Comparison of ENCODE assay signal across 8 mouse cellular contexts in the genomic region with DNA sequence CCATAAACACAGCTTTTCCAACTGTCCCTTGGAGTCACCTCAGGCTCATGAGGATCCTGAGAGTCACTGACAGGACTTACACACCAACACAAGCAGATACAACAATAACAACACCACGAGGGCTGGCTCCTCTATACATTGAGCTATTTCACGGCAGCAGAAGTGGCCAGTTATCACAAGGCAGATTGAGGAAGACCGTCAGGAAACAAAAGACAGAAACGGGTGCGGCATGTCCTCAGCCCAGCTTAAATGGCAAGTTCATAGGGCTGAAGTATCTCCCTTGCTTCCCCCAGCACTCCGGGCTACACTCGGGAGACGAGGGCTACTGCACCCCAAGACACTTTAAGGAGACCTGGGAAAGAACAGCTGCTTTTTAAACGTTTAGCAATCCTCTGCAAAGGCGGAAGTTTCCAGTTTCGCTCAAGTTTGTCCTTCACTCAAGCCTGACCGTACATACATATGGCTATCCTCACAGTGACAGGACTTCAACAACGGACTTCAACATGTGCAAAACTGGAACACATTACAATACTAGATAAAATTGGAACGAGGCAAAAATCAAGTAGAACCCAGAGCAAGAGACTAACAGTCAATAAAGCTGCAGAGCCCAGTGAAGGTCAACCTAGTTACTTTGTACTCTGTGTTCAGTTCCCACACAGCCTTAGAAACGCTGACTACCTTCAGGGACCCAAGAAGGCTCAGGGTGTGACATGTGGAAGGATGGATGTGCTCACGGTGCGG. TPM values are rescaled to one million over a fixed set of nuclear protein-coding genes. Genes with fewer than 3 reads are reported as not detected.
DNase-seq lines count a peak whose midpoint lies in the region; ATAC-seq and TF ChIP-seq lines count a peak whose summit lies in the region.

No protein-coding gene starts in this region.

- H3K27ac ChIP-seq in kidney, embryonic 15.5 days = peak overlapping the region; percentile 71
- H3K27ac ChIP-seq in forebrain, embryonic 10.5 days = 0 out of 2 replicates have a peak overlapping the region, but pooled peaks have one; percentile 9
- no peak overlapping the region for H3K27ac ChIP-seq in intestine, postnatal 0 days (ENCODE audit: low read depth, low read length)

- H3K27me3 ChIP-seq in kidney, embryonic 15.5 days = no peaks in the 10 kb centered on the region
- H3K27me3 ChIP-seq in forebrain, embryonic 10.5 days (ENCODE audit: poor library complexity, severe bottlenecking) = no peaks in the 10 kb centered on the region
- H3K27me3 ChIP-seq in intestine, postnatal 0 days (replicated peaks; ENCODE audit: control insufficient read depth, insufficient read depth, low read length) = no peaks in the 10 kb centered on the region

- no peaks in the 10 kb centered on the region for H3K9me3 ChIP-seq in kidney, embryonic 15.5 days (replicated peaks)
- H3K9me3 ChIP-seq in forebrain, embryonic 10.5 days = no peaks in the 10 kb centered on the region
- no peaks in the 10 kb centered on the region for H3K9me3 ChIP-seq in intestine, postnatal 0 days (ENCODE audit: control insufficient read depth)

- TF ChIP-seq CTCF in intestine, postnatal 0 days (IDR thresholded peaks at IDR 0.05; ENCODE audit: low read depth) = no peak

- WGBS in kidney, embryonic 15.5 days = 34% methylated on average over 17 of the region's 17 CpGs
- WGBS in forebrain, embryonic 10.5 days = 82% methylated on average over 17 of the region's 17 CpGs
- WGBS in intestine, postnatal 0 days = 54% methylated on average over 17 of the region's 17 CpGs

- peak overlapping the region; percentile 36 for H3K9ac ChIP-seq in kidney, embryonic 15.5 days
- H3K9ac ChIP-seq in intestine, postnatal 0 days (ENCODE audit: low read depth, low read length) = 0 out of 2 replicates have a peak overlapping the region, but pooled peaks have one; percentile 7

- DNase-seq in kidney, postnatal 36 days = no peak
- DNase-seq in forebrain, embryonic 10.5 days (ENCODE audit: extremely low spot score, low spot score) = no peak
- DNase-seq in naive thymus-derived CD4-positive, alpha-beta T cell, adult 2 months (ENCODE audit: low read depth) = peak; percentile 47
- DNase-seq in left cerebral cortex, postnatal 25 days (ENCODE audit: low spot score in 2 of 2) = no peak
- no peak for DNase-seq in thymus, postnatal 14 days
- no peak for DNase-seq in layer of hippocampus, adult 9-11 months

- peaks cover 49% of the 10 kb centered on the region for H3K4me1 ChIP-seq in kidney, embryonic 15.5 days
- peaks cover 54% of the 10 kb centered on the region for H3K4me1 ChIP-seq in forebrain, embryonic 10.5 days
- H3K4me1 ChIP-seq in intestine, postnatal 0 days (replicated peaks; ENCODE audit: control insufficient read depth, insufficient read depth, low read length) = peaks cover 9% of the 10 kb centered on the region; the same call in 1 of the 2 replicates

- peak overlapping the region; percentile 98 for H3K4me3 ChIP-seq in kidney, embryonic 15.5 days (replicated peaks)
- H3K4me3 ChIP-seq in forebrain, embryonic 10.5 days = peak overlapping the region; percentile 95; the same call in 1 of the 2 replicates
- peak overlapping the region; percentile 16 for H3K4me3 ChIP-seq in intestine, postnatal 0 days (ENCODE audit: low read depth, low read length)

- H3K4me2 ChIP-seq in kidney, embryonic 15.5 days = peak overlapping the region; percentile 81
- peak overlapping the region; percentile 97 for H3K4me2 ChIP-seq in intestine, postnatal 0 days (replicated peaks; ENCODE audit: low read depth)

- intact Hi-C loops in left cerebral cortex, postnatal 25 days (cut with DNase I) = loop anchor here (5.0 to 10.0 kb wide), 2 partner anchors 76 to 351 kb away; no protein-coding TSS in a partner anchor

- peaks cover 31% of the 10 kb centered on the region for H3K36me3 ChIP-seq in kidney, embryonic 15.5 days
- H3K36me3 ChIP-seq in forebrain, embryonic 10.5 days (replicated peaks) = peaks cover 47% of the 10 kb centered on the region
- H3K36me3 ChIP-seq in intestine, postnatal 0 days (ENCODE audit: control insufficient read depth, insufficient read depth) = peaks cover 26% of the 10 kb centered on the region

- ATAC-seq in kidney, embryonic 15.5 days (replicated peaks; ENCODE audit: low FRiP score) = no peak
- no peak for ATAC-seq in intestine, postnatal 0 days

RNA-seq across cellular contexts. Expression of gene Sik1, which starts 2.0 kb away (rescaled TPM):
- polyA plus RNA-seq in kidney, embryonic 15.5 days (2015; fragmentation: Nextera tagmentation; extraction: Ambion mirVana) = 17.5 and 18.5 TPM in 2 replicates
- polyA plus RNA-seq in forebrain, embryonic 10.5 days (2016; fragmentation: Nextera tagmentation; extraction: Ambion mirVana) = 10.0 and 11.4 TPM in 2 replicates
- polyA plus RNA-seq in intestine, postnatal 0 days (2015; fragmentation: Nextera tagmentation; extraction: Ambion mirVana) = 2.9 and 3.8 TPM in 2 replicates
- 10 to 100 TPM; 20.2 to 20.9 TPM for total RNA-seq in left cerebral cortex, postnatal 25 days (2021)

Comparison
In these comparisons a context has a peak if more than half of its experiments do, and no peak if none do; other contexts are left out.
1. H3K4me3 ChIP-seq: peak in every context shown above with its lines; median percentile 98 in kidney, embryonic 15.5 days; 95 in forebrain, embryonic 10.5 days; 16 in intestine, postnatal 0 days.